ENCODE assay signal across 14 mouse cellular contexts in genomic region chr8:116237561-116238100, GRCm38 (mm10).
DNase-seq lines count a peak whose midpoint lies in the region; ATAC-seq lines count a peak whose summit lies in the region.
"Had no signal": no experiment of that assay in that cellular context is flagged by ENCODE, and none has a peak within 500 bp of the region (broad histone marks: within the 10 kb centered on the region; RNA-seq: fewer than 3 reads in every experiment).

No protein-coding gene starts in this region.

- no peak overlapping the region for H3K9ac ChIP-seq in lung, embryonic 16.5 days (ENCODE audit: low read length)
- no peak overlapping the region for H3K9ac ChIP-seq in midbrain, embryonic 13.5 days (replicated peaks)
- H3K9ac ChIP-seq: midbrain, embryonic 15.5 days; neural tube, embryonic 12.5 days; stomach, embryonic 15.5 days had no signal

- 39% methylated on average over 3 of the region's 3 CpGs for WGBS in lung, embryonic 16.5 days
- 84% methylated on average over 3 of the region's 3 CpGs for WGBS in midbrain, embryonic 13.5 days

- H3K4me3 ChIP-seq in lung, embryonic 16.5 days (ENCODE audit: low read length), result no peak overlapping the region
- no peak overlapping the region for H3K4me3 ChIP-seq in midbrain, embryonic 13.5 days (replicated peaks)
- H3K4me3 ChIP-seq: layer of hippocampus, adult 2 months; midbrain, embryonic 15.5 days; neural tube, embryonic 12.5 days; stomach, embryonic 15.5 days had no signal

- no peak overlapping the region for H3K27ac ChIP-seq in lung, embryonic 16.5 days (ENCODE audit: low read length)
- no peak overlapping the region for H3K27ac ChIP-seq in midbrain, embryonic 13.5 days
- H3K27ac ChIP-seq: layer of hippocampus, adult 2 months; midbrain, embryonic 15.5 days; neural tube, embryonic 12.5 days; stomach, embryonic 15.5 days had no signal

- no peak overlapping the region for H3K4me2 ChIP-seq in lung, embryonic 16.5 days (ENCODE audit: low read depth, low read length)
- H3K4me2 ChIP-seq in midbrain, embryonic 13.5 days (replicated peaks), result no peak overlapping the region
- H3K4me2 ChIP-seq: midbrain, embryonic 15.5 days; neural tube, embryonic 12.5 days; stomach, embryonic 15.5 days had no signal

- H3K27me3 ChIP-seq in lung, embryonic 16.5 days (ENCODE audit: control insufficient read depth, insufficient read depth, low read depth, low read length), result no peaks in the 10 kb centered on the region
- peaks cover 33% of the 10 kb centered on the region for H3K27me3 ChIP-seq in midbrain, embryonic 13.5 days
- H3K27me3 ChIP-seq: midbrain, embryonic 15.5 days; stomach, embryonic 15.5 days had no signal

- H3K4me1 ChIP-seq in lung, embryonic 16.5 days (replicated peaks; ENCODE audit: control insufficient read depth, insufficient read depth, low read length), result peaks cover 8% of the 10 kb centered on the region
- H3K4me1 ChIP-seq in midbrain, embryonic 13.5 days (replicated peaks), result no peaks in the 10 kb centered on the region
- H3K4me1 ChIP-seq: midbrain, embryonic 15.5 days; neural tube, embryonic 12.5 days; stomach, embryonic 15.5 days had no signal

- peak; percentile 4 to 8 for DNase-seq in cerebellum, adult 18-20 months
- DNase-seq in cerebellum, postnatal 4 days (ENCODE audit: low spot score in 2 of 2), result no peak
- peak; percentile 81 for DNase-seq in Muller cell, postnatal 12 days (ENCODE audit: inconsistent ontology term)
- no peak for DNase-seq in left cerebral cortex, adult 18-20 months (ENCODE audit: low spot score in 2 of 2)
- DNase-seq in thymus, postnatal 36 days, result no peak
- DNase-seq: kidney, adult 8-10 months; thymus, postnatal 25 days had no signal

- H3K36me3 ChIP-seq in lung, embryonic 16.5 days (ENCODE audit: control insufficient read depth, insufficient read depth, low read length), result no peaks in the 10 kb centered on the region
- H3K36me3 ChIP-seq in midbrain, embryonic 13.5 days, result no peaks in the 10 kb centered on the region
- H3K36me3 ChIP-seq: midbrain, embryonic 15.5 days; neural tube, embryonic 12.5 days; stomach, embryonic 15.5 days had no signal

- ATAC-seq in granulocyte monocyte progenitor cell, adult 5-6 weeks (replicated peaks; ENCODE audit: poor library complexity, severe bottlenecking), result peak; percentile 33; the same call in 1 of the 2 replicates
- peak; percentile 74 for ATAC-seq in lung, embryonic 16.5 days (ENCODE audit: low read depth)
- no peak for ATAC-seq in midbrain, embryonic 13.5 days
- ATAC-seq: midbrain, embryonic 15.5 days had no signal

- H3K9me3 ChIP-seq in lung, embryonic 16.5 days (ENCODE audit: control insufficient read depth, low read length), result no peaks in the 10 kb centered on the region
- H3K9me3 ChIP-seq in midbrain, embryonic 13.5 days, result no peaks in the 10 kb centered on the region
- H3K9me3 ChIP-seq: midbrain, embryonic 15.5 days; neural tube, embryonic 12.5 days; stomach, embryonic 15.5 days had no signal

Comparison
In these comparisons a context has a peak if more than half of its experiments do, and no peak if none do; other contexts are left out.
1. DNase-seq: peak in cerebellum, adult 18-20 months (2 of 2) and Muller cell, postnatal 12 days (single experiment); none in cerebellum, postnatal 4 days (0 of 2), left cerebral cortex, adult 18-20 months (0 of 2) and thymus, postnatal 36 days (0 of 2).